Mouse (Mus musculus): Measurements from ENCODE around the gene Pde4b. TPM values are rescaled to one million over a fixed set of nuclear protein-coding genes. Genes with fewer than 3 reads are reported as not detected.
A peak's percentile ranks its signal among the peaks of the same experiment; 100 is the strongest.

The Pde4b gene
- polyA plus RNA-seq, 1 experiment from 2014 or later, result 43.4 TPM

DNA sequence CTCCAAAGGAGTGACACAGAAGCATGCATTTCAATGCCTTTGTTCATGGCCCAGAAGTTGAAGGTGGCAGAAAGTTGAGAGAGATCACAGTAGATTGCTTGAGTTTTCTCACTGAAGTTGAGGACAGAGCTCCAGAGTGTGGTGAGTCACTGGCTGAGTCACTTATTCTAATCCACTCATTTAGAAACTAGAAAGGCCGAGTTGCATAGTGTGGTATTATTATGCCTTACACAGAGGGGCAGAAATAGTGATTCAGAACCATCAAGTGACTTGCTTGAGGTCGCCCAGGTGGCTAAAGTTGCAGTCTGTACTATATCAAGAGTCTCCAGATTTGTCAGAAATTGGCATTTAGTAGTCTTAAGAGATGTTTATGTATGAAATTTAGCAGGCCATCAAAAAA, 306.3 kb downstream of the Pde4b start:
- WGBS, result 82% methylated on average over 2 of the region's 2 CpGs
- no peak for ATAC-seq
- Histone ChIP-seq H3K27ac (ENCODE audit: low read depth, low read length) (no peak overlapping the region), H3K36me3 (ENCODE audit: control insufficient read depth, insufficient read depth, low read length) (no peaks in the 10 kb centered on the region), H3K4me1 (ENCODE audit: control insufficient read depth, insufficient read depth, low read depth, low read length) (no peaks in the 10 kb centered on the region), H3K9me3 (ENCODE audit: control insufficient read depth, low read length) (no peaks in the 10 kb centered on the region), H3K9ac (ENCODE audit: low read depth, low read length) (no peak overlapping the region), H3K4me3 (ENCODE audit: low read length) (no peak overlapping the region), H3K27me3 (replicated peaks; ENCODE audit: control insufficient read depth, insufficient read depth, low read length) (no peaks in the 10 kb centered on the region), H3K4me2 (ENCODE audit: low read length) (no peak overlapping the region)

DNA sequence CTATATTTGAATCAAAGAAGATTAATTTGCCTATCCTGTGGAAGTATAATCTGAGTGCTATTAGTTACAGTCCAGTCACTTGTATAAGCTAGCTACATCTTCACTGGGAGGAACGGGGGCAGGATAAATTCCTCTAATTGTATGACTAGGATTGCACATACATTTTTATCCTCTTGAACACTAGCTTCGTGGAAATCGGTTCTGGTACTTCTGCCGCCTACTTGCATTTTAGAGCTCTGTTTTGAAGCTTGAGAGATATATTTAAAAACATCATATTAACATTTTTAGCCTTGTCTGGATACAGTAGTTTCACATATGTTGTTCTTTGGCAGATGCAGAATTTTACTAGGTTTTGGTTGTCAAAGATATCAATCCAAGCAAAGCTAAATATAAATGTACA, 310.0 kb downstream of the Pde4b start:
- Histone ChIP-seq H3K4me1 (ENCODE audit: control insufficient read depth, insufficient read depth, low read depth, low read length) (no peaks in the 10 kb centered on the region), H3K9ac (ENCODE audit: low read depth, low read length) (no peak overlapping the region), H3K4me3 (ENCODE audit: low read length) (no peak overlapping the region), H3K9me3 (ENCODE audit: control insufficient read depth, low read length) (no peaks in the 10 kb centered on the region), H3K27me3 (replicated peaks; ENCODE audit: control insufficient read depth, insufficient read depth, low read length) (no peaks in the 10 kb centered on the region), H3K27ac (ENCODE audit: low read depth, low read length) (no peak overlapping the region), H3K4me2 (ENCODE audit: low read length) (no peak overlapping the region), H3K36me3 (ENCODE audit: control insufficient read depth, insufficient read depth, low read length) (no peaks in the 10 kb centered on the region)
- no peak for ATAC-seq
- 90% methylated on average over 4 of the region's 4 CpGs for WGBS

DNA sequence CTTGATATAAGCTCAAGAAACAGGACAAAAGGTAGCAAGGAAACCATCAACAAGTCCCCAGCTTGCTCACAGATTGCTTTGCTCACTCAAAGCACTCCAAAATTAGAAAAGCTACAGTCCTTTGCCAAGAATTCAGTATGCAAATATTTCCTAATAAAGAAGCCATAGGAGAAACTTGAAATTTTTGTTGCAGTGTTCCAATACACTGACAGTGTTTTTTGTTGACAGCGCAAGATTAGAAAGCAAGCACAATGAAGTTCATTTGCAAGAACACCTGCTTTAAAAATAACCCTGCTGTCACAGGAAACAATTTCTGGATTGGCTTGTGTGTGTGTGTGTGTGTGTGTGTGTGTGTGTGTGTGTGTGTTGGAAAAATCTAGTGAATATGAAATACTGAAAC, 311.2 kb downstream of the Pde4b start:
- H3K4me3 ChIP-seq (ENCODE audit: low read length), result no peak overlapping the region
- no peak for ATAC-seq
- no peaks in the 10 kb centered on the region for H3K9me3 ChIP-seq (ENCODE audit: control insufficient read depth, low read length)
- no peak overlapping the region for H3K4me2 ChIP-seq (ENCODE audit: low read length)
- no peaks in the 10 kb centered on the region for H3K4me1 ChIP-seq (ENCODE audit: control insufficient read depth, insufficient read depth, low read depth, low read length)
- no peak overlapping the region for H3K27ac ChIP-seq (ENCODE audit: low read depth, low read length)
- H3K27me3 ChIP-seq (replicated peaks; ENCODE audit: control insufficient read depth, insufficient read depth, low read length), result no peaks in the 10 kb centered on the region
- no peaks in the 10 kb centered on the region for H3K36me3 ChIP-seq (ENCODE audit: control insufficient read depth, insufficient read depth, low read length)
- 88% methylated on average over 1 of the region's 1 CpGs for WGBS
- no peak overlapping the region for H3K9ac ChIP-seq (ENCODE audit: low read depth, low read length)

DNA sequence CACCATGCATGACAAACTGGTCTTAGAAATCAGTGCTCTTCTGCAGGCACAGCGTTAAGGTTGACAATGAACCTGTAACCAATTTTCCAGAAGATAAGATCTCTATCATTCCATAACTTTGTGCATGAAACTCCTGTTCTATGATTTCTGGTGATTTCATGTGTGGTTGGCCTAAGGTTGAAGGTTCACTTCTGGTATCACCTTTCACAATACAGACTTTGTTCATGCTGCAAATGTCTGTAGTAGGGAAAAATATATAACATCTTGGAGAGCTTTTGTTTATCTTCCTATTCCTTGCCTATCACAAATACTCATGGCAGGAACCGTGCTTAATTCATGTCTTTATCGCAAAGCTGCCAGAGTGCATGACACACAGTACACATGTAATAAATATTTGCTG, 319.5 kb downstream of the Pde4b start:
- Histone ChIP-seq H3K4me3 (ENCODE audit: low read length) (no peak overlapping the region), H3K27ac (ENCODE audit: low read depth, low read length) (no peak overlapping the region), H3K27me3 (replicated peaks; ENCODE audit: control insufficient read depth, insufficient read depth, low read length) (no peaks in the 10 kb centered on the region), H3K4me1 (ENCODE audit: control insufficient read depth, insufficient read depth, low read depth, low read length) (peaks cover 4% of the 10 kb centered on the region), H3K4me2 (ENCODE audit: low read length) (no peak overlapping the region), H3K9ac (ENCODE audit: low read depth, low read length) (no peak overlapping the region), H3K36me3 (ENCODE audit: control insufficient read depth, insufficient read depth, low read length) (no peaks in the 10 kb centered on the region), H3K9me3 (ENCODE audit: control insufficient read depth, low read length) (no peaks in the 10 kb centered on the region)
- WGBS, result 71% methylated on average over 3 of the region's 3 CpGs
- ATAC-seq, result no peak

DNA sequence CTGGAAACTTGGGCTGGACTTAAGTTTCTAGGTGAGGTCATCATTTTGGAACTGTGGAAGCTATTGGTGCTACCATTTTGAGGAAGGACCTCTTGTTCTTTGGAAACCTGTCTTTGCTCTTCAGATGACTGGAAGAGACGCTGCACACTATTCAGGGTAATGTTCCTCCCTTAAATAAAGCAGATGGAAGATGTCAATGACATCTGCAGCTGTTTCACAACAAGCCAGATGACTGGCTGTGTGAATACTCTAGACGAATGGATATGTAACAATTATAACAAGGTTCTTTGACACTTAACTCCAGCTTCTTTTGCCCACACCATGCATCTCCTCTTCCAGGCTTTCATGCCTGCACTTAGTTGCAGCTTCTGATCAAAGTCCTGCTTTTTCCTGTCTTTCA, 320.8 kb downstream of the Pde4b start:
- Histone ChIP-seq H3K9me3 (ENCODE audit: control insufficient read depth, low read length) (no peaks in the 10 kb centered on the region), H3K4me3 (ENCODE audit: low read length) (no peak overlapping the region), H3K4me2 (ENCODE audit: low read length) (no peak overlapping the region), H3K27ac (ENCODE audit: low read depth, low read length) (no peak overlapping the region), H3K36me3 (ENCODE audit: control insufficient read depth, insufficient read depth, low read length) (no peaks in the 10 kb centered on the region), H3K4me1 (ENCODE audit: control insufficient read depth, insufficient read depth, low read depth, low read length) (peaks cover 4% of the 10 kb centered on the region), H3K27me3 (replicated peaks; ENCODE audit: control insufficient read depth, insufficient read depth, low read length) (no peaks in the 10 kb centered on the region), H3K9ac (ENCODE audit: low read depth, low read length) (no peak overlapping the region)
- WGBS, result 76% methylated on average over 2 of the region's 2 CpGs
- no peak for ATAC-seq

DNA sequence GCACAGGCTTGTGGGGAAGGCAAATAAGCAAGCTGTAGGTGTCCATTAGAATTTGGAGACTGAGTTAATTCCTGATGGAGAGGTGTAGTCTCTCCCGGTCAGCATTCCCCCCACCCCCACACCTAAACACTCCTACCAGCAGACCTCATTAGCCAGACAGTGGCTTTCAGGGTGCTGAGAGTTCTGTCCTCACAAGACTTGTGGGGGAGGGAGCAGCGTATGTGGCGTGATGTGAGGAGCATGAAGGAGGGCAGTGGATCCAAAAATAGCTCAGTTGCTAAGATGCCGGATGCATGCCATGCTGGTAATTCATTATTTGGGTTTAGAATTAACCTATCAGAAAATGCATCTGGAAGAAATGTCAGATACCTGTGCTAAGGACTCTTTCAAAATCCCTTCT, 321.6 kb downstream of the Pde4b start:
- Histone ChIP-seq H3K27ac (ENCODE audit: low read depth, low read length) (no peak overlapping the region), H3K4me3 (ENCODE audit: low read length) (no peak overlapping the region), H3K4me1 (ENCODE audit: control insufficient read depth, insufficient read depth, low read depth, low read length) (peaks cover 4% of the 10 kb centered on the region), H3K9me3 (ENCODE audit: control insufficient read depth, low read length) (no peaks in the 10 kb centered on the region), H3K27me3 (replicated peaks; ENCODE audit: control insufficient read depth, insufficient read depth, low read length) (no peaks in the 10 kb centered on the region), H3K36me3 (ENCODE audit: control insufficient read depth, insufficient read depth, low read length) (no peaks in the 10 kb centered on the region), H3K4me2 (ENCODE audit: low read length) (no peak overlapping the region), H3K9ac (ENCODE audit: low read depth, low read length) (no peak overlapping the region)
- no peak for ATAC-seq
- 33% methylated on average over 4 of the region's 4 CpGs for WGBS

DNA sequence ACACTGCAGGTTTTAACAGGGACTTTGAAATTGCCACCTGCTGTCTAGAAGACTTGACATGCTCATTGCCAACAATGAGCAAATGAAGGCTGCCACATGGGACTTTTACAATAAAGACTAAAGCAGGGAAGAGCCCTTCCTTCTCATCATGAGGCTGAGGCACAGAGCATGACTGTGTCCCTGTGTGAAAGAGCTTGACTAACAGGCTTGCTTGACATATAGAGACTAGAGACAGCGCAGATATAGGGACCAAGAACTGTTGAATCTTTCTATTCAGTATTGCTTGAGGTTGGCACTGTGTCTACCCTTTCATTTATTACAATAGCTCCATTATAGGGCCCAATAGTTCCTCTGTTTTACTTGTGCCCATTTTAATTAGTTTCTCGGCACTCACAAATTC, 325.8 kb downstream of the Pde4b start:
- WGBS, result 49% methylated on average over 2 of the region's 2 CpGs

GRCm38 (mm10) chr4:102413794-102414193, 326.5 kb downstream of the Pde4b start:
- no peak overlapping the region for H3K4me2 ChIP-seq (ENCODE audit: low read length)
- no peaks in the 10 kb centered on the region for H3K27me3 ChIP-seq (replicated peaks; ENCODE audit: control insufficient read depth, insufficient read depth, low read length)
- WGBS, result 15% methylated on average over 4 of the region's 4 CpGs
- no peaks in the 10 kb centered on the region for H3K36me3 ChIP-seq (ENCODE audit: control insufficient read depth, insufficient read depth, low read length)
- H3K4me1 ChIP-seq (ENCODE audit: control insufficient read depth, insufficient read depth, low read depth, low read length), result peaks cover 2% of the 10 kb centered on the region
- peak; percentile 77 for ATAC-seq
- peak overlapping the region; percentile 59 for H3K27ac ChIP-seq (ENCODE audit: low read depth, low read length)
- no peak overlapping the region for H3K9ac ChIP-seq (ENCODE audit: low read depth, low read length)
- no peaks in the 10 kb centered on the region for H3K9me3 ChIP-seq (ENCODE audit: control insufficient read depth, low read length)
- H3K4me3 ChIP-seq (ENCODE audit: low read length), result no peak overlapping the region

More for the DNA sequence above, 325.8 kb downstream of the Pde4b start:
- peaks cover 4% of the 10 kb centered on the region for H3K4me1 ChIP-seq (ENCODE audit: control insufficient read depth, insufficient read depth, low read depth, low read length)
- H3K9me3 ChIP-seq (ENCODE audit: control insufficient read depth, low read length), result no peaks in the 10 kb centered on the region
- H3K4me3 ChIP-seq (ENCODE audit: low read length), result no peak overlapping the region
- H3K9ac ChIP-seq (ENCODE audit: low read depth, low read length), result no peak overlapping the region
- H3K27ac ChIP-seq (ENCODE audit: low read depth, low read length), result no peak overlapping the region
- peak; percentile 79 for ATAC-seq
- no peaks in the 10 kb centered on the region for H3K36me3 ChIP-seq (ENCODE audit: control insufficient read depth, insufficient read depth, low read length)
- no peaks in the 10 kb centered on the region for H3K27me3 ChIP-seq (replicated peaks; ENCODE audit: control insufficient read depth, insufficient read depth, low read length)
- no peak overlapping the region for H3K4me2 ChIP-seq (ENCODE audit: low read length)

DNA sequence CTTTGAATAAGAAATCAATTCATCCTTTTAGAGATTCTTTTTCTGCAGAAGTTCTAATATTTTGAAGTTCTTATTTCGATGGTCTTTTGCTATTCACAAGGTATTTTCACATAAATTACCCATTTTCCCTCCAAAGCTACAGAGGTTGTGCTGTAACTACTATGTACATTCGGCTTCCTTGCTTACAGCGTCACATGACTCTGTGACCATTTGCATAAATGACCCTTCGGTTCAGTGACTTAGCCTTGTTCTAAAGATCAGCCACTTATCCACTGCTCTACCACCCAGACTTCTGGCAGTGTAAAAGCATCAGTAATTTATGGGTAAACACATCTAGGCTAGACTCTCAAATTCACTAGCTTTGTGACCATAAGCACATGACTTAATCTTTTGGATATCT, 327.3 kb downstream of the Pde4b start:
- H3K27ac ChIP-seq (ENCODE audit: low read depth, low read length), result no peak overlapping the region
- H3K9ac ChIP-seq (ENCODE audit: low read depth, low read length), result no peak overlapping the region
- H3K4me2 ChIP-seq (ENCODE audit: low read length), result no peak overlapping the region
- H3K27me3 ChIP-seq (replicated peaks; ENCODE audit: control insufficient read depth, insufficient read depth, low read length), result no peaks in the 10 kb centered on the region
- no peak overlapping the region for H3K4me3 ChIP-seq (ENCODE audit: low read length)
- H3K9me3 ChIP-seq (ENCODE audit: control insufficient read depth, low read length), result no peaks in the 10 kb centered on the region
- H3K4me1 ChIP-seq (ENCODE audit: control insufficient read depth, insufficient read depth, low read depth, low read length), result no peaks in the 10 kb centered on the region; the same call in 1 of the 2 replicates
- no peak for ATAC-seq
- WGBS, result 77% methylated on average over 4 of the region's 4 CpGs
- H3K36me3 ChIP-seq (ENCODE audit: control insufficient read depth, insufficient read depth, low read length), result no peaks in the 10 kb centered on the region

- no peaks in the 10 kb centered on the region for H3K36me3 ChIP-seq (ENCODE audit: control insufficient read depth, insufficient read depth, low read length)
- H3K4me3 ChIP-seq (ENCODE audit: low read length), result peak overlapping the region; percentile 40
- no peaks in the 10 kb centered on the region for H3K9me3 ChIP-seq (ENCODE audit: control insufficient read depth, low read length)
- H3K4me1 ChIP-seq (ENCODE audit: control insufficient read depth, insufficient read depth, low read depth, low read length), result peaks cover 12% of the 10 kb centered on the region
- ATAC-seq, result peak; percentile 54
- H3K27ac ChIP-seq (ENCODE audit: low read depth, low read length), result peak overlapping the region; percentile 53
- 9% methylated on average over 11 of the region's 11 CpGs for WGBS
- no peaks in the 10 kb centered on the region for H3K27me3 ChIP-seq (replicated peaks; ENCODE audit: control insufficient read depth, insufficient read depth, low read length)
- peak overlapping the region; percentile 51 for H3K9ac ChIP-seq (ENCODE audit: low read depth, low read length)
- peak overlapping the region; percentile 62 for H3K4me2 ChIP-seq (ENCODE audit: low read length)
Measured at GRCm38 (mm10) chr4:102420794-102421397, 333.6 kb downstream of the Pde4b start.
